Mouse (Mus musculus) 416B (cell line): ENCODE measurements around the gene H1fx.
"Not testable (repeated sequence)": the region's sequence is repeated elsewhere in the genome, so short reads cannot be mapped to it uniquely, and the experiment has no call there.

Source experiments
- DNase-seq: peaks from one replicate; pipeline ENCODE4 v3.0.0; 2011; ENCODE audit warnings: low read depth

H1fx gene

DNA sequence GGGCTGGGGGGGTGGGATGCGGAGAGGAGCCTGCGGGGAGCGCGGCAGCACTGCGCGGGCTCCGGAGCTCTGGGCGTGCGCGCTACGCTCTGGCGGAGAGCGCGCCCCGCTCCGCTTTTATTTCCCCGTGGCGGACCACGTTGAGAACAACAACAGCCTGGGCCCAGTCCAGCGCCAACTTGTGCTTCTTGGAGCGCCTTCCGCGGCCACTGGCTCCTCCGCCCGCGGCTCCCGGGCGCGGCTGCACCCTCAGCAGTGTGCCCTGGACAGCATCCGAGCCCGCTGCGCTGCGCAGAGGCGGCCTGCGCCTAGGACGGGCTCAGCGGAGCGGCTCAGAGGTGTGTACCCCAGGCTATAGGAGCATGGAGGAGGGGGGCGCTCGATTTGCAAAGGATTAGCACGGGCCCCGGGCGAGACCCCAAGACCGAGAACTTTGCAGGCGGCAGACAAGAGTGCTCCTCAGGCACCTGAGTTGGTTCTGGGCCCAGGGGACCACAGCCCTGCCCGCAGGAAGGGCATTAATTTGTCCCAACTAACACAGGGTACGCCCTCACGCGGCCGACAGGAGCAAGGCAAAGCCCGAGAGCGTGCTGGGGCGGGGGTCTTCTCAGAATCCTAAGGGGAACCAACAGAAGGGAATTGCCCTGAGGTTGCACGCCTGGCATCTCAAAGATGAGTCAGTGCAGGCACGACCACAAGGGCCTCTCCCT lies at the start of gene H1fx:
Gene H1fx, minus strand, starts transcription at position 91 of the 710 bp plus-strand sequence.
- no peak for DNase-seq

DNA sequence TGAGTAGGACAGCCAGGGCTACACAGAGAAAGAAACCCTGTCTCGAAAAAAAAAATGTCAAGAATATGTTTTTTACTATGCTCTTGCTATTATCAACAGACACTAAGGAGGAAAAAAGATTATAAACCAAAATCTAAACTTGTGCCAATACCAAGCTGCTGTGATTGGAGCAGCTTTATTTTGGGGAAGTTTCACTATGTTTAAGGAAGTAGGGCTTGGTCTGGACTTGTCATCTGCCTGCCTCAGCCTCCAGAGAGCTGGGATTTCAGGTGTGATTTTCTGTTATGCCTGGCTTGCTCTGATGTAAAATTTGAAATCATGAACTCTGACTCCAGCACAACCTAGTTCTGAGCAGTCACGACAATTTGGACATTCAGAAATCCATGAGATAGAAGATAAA lies 49.0 kb upstream of the H1fx start:
- no peak for DNase-seq

- no peak for DNase-seq
Observed at GRCm38 (mm10) chr6:88027390-88027789, 46.0 kb upstream of the H1fx start.

DNA sequence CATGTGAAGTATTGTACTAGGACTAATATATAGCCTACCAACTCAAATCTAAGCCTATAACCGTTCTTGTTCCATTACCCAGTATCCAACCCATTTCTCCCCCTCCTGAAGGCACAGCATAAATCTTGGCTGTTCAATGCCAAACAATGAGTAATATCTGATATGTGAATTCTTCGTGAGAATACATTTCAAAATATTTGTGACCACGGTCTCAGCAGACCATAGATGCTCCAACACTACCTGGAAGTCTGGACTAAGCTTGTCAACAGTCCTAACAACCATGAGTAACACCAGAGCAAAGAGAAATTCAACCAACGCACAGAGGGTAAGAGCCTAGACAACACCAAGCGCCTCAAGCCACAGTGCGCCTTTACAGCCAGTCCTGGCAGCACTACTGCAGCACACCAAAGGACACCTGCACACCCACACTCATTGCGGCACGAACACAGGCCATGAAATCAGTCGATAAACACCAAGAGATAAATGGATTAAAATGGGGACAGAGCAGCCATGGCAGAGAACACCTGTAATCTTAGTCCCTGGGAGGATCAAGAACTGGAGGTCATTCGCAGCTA lies 42.0 kb upstream of the H1fx start:
- no peak for DNase-seq

GRCm38 (mm10) chr6:88019154-88019553 lies 37.7 kb upstream of the H1fx start:
- no peak for DNase-seq

DNA sequence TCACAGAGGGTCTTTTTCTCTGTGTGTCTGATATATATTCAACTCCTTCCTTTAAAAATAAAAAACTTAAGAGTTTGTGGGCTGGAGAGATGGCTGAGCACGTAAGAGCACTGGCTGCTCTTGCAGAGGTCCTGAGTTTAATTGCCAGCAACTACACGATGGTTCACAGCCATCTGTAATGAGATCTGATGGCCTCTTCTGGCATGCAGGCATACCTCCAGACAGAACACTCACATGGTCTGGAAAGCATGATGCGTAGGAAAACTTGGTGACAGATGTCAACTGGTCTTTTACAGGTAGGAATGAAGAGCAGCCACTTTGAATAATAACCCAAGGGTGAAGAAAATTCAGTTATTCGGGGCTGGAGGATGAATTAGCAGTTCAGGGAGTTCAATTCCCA lies 36.4 kb upstream of the H1fx start:
- no peak for DNase-seq

DNA sequence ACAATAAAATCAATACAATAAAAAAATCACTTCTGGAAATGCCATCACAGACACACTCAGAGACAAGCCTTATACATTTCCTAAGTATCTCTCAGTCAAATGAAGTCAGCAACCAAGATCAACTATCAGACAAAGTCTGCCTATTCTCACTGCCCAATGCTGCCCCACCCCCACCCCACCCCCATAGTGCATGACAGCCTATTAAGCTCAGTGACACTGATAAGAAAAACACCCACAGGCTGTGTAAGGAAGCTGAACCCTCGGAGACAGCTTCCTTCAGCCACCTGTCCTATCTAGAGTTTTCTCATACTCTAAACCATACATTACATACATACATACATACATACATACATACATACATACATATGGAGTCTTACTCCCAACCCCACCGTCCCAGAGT lies 34.4 kb upstream of the H1fx start:
- no peak for DNase-seq

GRCm38 (mm10) chr6:88013456-88013855 lies 32.0 kb upstream of the H1fx start:
- DNase-seq: no peak

- DNase-seq: no peak
Observed at GRCm38 (mm10) chr6:88012601-88013000, 31.2 kb upstream of the H1fx start.

- peak; percentile 59 for DNase-seq
Observed at GRCm38 (mm10) chr6:88011106-88011505, 29.7 kb upstream of the H1fx start.

DNA sequence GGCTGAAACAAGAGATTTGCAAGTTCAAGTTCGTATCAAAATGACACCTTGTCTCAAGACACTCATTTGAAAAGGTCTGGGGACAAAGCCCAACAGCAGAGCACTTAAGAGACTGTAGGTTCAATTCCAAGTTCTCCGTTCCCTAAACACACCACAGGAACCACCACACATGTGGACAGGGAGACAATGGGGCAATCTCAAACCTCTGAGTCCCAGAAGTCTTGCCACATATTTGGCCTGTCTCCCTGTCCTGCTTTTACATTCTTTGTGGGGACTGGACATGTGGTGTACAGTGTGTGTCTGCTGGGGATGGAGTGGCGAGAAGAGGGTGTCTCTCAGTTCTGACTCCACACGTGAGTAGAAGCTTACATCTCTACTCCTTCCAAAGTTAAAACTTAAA lies 27.8 kb upstream of the H1fx start:
- no peak for DNase-seq

DNA sequence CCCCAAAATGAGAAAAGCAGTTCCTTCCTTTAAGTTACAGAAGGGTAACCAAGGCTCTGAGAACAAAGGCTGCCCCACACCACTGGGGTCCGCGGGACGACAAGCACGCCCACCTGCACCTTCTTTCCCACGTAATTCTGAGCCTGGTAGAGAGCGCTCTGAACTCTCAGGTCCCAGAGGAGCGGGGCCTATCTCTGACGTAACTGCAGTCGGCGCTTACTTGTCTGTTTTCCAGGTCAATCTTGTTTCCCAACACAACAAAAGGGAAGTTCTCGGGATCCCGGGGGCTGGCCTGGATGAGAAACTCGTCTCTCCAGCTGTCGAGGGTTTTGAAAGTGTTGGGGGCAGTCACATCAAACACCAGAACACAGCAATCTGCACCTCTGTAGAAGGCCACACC lies 23.3 kb upstream of the H1fx start:
- not testable (repeated sequence) for DNase-seq

- DNase-seq: no peak
Observed at GRCm38 (mm10) chr6:88003439-88003838, 22.0 kb upstream of the H1fx start.

GRCm38 (mm10) chr6:87998358-87998757 lies 16.9 kb upstream of the H1fx start:
- no peak for DNase-seq

- peak; percentile 78 for DNase-seq
Observed at GRCm38 (mm10) chr6:87997706-87998265, 16.3 kb upstream of the H1fx start.

- DNase-seq: no peak
Observed at GRCm38 (mm10) chr6:87996606-87997005, 15.2 kb upstream of the H1fx start.

DNA sequence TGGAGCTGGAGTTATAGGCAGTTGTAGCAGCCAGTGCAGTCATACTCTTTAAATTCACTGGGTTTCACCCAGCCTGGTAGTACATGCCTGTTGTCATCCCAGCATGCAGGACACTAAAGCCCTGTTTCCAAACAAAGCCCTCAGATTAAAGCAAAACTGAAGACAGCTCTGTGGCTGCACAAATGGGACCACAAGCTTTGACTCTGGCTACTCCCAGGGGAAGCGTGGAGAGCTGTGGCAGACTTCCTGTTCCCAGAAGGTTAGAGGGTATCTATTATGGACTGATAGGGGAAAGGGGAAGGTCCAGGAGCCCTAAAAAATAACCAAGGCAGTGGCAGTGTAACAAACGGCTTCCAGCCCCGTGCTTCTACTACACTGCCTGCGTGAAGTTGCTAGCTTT lies 14.1 kb upstream of the H1fx start:
- no peak for DNase-seq

DNA sequence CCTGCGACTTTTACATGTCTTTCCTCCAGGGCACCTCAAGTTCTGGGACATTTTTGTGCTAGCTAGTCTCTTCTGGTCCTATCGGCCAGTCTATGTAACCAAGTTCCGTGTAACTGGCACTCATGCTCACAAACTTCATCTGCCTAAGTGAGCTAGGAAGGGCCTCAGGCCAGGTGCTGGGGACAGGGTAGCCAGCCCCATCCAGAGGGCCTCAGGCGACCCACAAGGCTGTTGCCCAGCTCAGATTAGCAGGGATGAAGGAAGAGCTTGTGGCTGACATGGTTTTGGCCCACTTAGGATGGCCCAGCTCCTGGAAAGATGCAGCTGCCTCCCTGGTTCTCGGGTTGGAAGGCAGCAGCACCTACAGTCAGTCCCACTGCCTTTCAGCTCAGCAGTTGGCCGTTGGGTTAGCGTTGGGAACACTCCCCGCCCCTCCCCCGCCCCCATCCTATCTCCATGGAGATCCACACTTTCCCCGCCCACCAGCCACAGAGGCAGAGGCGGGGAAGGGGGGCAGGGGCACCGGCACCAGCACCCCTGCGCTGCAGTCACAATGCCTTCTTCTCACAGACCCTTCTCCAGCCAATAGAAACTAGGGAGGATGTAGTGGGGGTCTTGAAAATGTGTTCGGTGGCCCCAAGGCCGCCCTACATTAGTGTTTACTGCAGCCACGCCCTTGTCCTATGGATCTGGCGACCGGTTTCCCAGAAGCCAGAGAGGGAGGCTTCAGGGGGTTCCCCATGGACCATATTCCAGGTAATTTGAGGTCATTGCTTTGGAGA lies 12.5 kb upstream of the H1fx start:
- no peak for DNase-seq

GRCm38 (mm10) chr6:87992733-87993132 lies 11.3 kb upstream of the H1fx start:
- DNase-seq: peak; percentile 94

DNA sequence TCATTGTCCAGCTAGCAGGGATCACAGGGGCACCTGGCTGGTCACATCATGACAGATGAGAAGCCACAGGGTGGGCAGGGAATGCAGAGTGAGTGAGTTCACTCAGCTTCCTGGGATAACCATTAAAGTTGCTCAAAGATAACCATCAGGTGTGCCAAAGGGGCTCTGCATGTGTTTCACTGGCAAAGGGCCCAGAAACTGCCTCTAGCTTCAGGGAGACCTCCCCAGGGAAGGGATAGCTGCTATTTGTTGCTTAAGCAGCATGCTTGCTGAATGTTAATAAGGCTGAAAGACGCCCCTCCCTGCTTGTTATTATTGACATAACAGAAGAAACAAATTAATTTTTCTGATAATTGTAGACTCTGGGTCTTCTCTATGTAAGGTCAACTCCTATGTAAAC lies 10.4 kb upstream of the H1fx start:
- DNase-seq: no peak

GRCm38 (mm10) chr6:87991216-87991615 lies 9.8 kb upstream of the H1fx start:
- DNase-seq: peak; percentile 54

- DNase-seq: no peak
Observed at GRCm38 (mm10) chr6:87982506-87982905, 1.1 kb upstream of the H1fx start.

- no peak for DNase-seq
Observed at GRCm38 (mm10) chr6:87981030-87981485, 379 bp downstream of the H1fx start.
